Mouse (Mus musculus) embryonic facial prominence, embryonic 13.5 days (tissue): ENCODE measurements at regions not wholly inside any gene's neighbourhood (a gene's known extent, or its start where the extent isn't known, plus 50 kb on each side); places are given as distances from the start of the nearest gene placed in this dataset.

Experiments
- ATAC-seq: fragments of 200-750 bp; cut with Nextera tagmentation; 2 replicates; pipeline ENCODE4 v1.8.0; 2017; ENCODE audit warnings: low read depth; ENCODE audit not compliant: insufficient number of reproducible peaks, insufficient read depth, low FRiP score, low TSS enrichment
- H3K27ac ChIP-seq: fragments of 300-500 bp; sonication (generic); 2 replicates; pipeline ENCODE4 v1.5.1; 2015; ENCODE audit warnings: moderate library complexity, mild to moderate bottlenecking, inconsistent platforms
- H3K27me3 ChIP-seq: fragments of 300-500 bp; sonication (generic); 2 replicates; pipeline ENCODE4 v1.6.1; 2015; ENCODE audit warnings: mild to moderate bottlenecking, inconsistent platforms
- H3K36me3 ChIP-seq: fragments of 300-500 bp; sonication (generic); 2 replicates; pipeline ENCODE4 v1.6.1; 2015; ENCODE audit warnings: mild to moderate bottlenecking, inconsistent platforms
- H3K4me1 ChIP-seq: fragments of 300-500 bp; sonication (generic); 2 replicates; pipeline ENCODE4 v1.6.1; 2015; ENCODE audit warnings: inconsistent platforms
- H3K4me2 ChIP-seq: fragments of 300-500 bp; sonication (generic); 2 replicates; pipeline ENCODE4 v1.6.1; 2015; ENCODE audit warnings: moderate library complexity, mild to moderate bottlenecking, inconsistent platforms
- H3K4me3 ChIP-seq: fragments of 300-500 bp; sonication (generic); 2 replicates; pipeline ENCODE4 v1.5.1; 2015; ENCODE audit warnings: mild to moderate bottlenecking, inconsistent platforms
- H3K9ac ChIP-seq: fragments of 300-500 bp; sonication (generic); 2 replicates; pipeline ENCODE4 v1.6.1; 2015; ENCODE audit warnings: mild to moderate bottlenecking, inconsistent platforms
- H3K9me3 ChIP-seq: fragments of 300-500 bp; sonication (generic); 2 replicates; pipeline ENCODE4 v1.6.1; 2016; ENCODE audit warnings: inconsistent platforms
- WGBS: fragments of 180-500 bp; shearing (Covaris S2); methylation state at CpG from one replicate; pipeline ENCODE4 v1.1.7; 2015; ENCODE audit warnings: mixed read lengths; 5-methylcytosine and 5-hydroxymethylcytosine counted together

- ATAC-seq: no peak
- WGBS: 81% methylated on average over 10 of the region's 10 CpGs
- Histone ChIP-seq H3K9me3 (no peaks in the 10 kb centered on the region), H3K9ac (no peak overlapping the region), H3K36me3 (no peaks in the 10 kb centered on the region), H3K4me1 (no peaks in the 10 kb centered on the region), H3K27ac (no peak overlapping the region), H3K4me2 (no peak overlapping the region), H3K27me3 (no peaks in the 10 kb centered on the region), H3K4me3 (no peak overlapping the region)
These were observed 222.3 kb upstream of the Gm11114 start for GRCm38 (mm10) chr9:85090297-85090696.

- Histone ChIP-seq H3K27ac (no peak overlapping the region), H3K9me3 (no peaks in the 10 kb centered on the region), H3K36me3 (no peaks in the 10 kb centered on the region), H3K4me2 (no peak overlapping the region), H3K27me3 (no peaks in the 10 kb centered on the region), H3K4me1 (no peaks in the 10 kb centered on the region), H3K9ac (no peak overlapping the region), H3K4me3 (no peak overlapping the region)
- no peak for ATAC-seq
- 91% methylated on average over 3 of the region's 3 CpGs for WGBS
These were observed 217.3 kb upstream of the Gm11114 start for GRCm38 (mm10) chr9:85095234-85095633.

GRCm38 (mm10) chr9:85096520-85096919, 216.1 kb upstream of the Gm11114 start:
- Histone ChIP-seq H3K9me3 (no peaks in the 10 kb centered on the region), H3K4me1 (no peaks in the 10 kb centered on the region), H3K27ac (no peak overlapping the region), H3K27me3 (no peaks in the 10 kb centered on the region), H3K4me2 (no peak overlapping the region), H3K36me3 (no peaks in the 10 kb centered on the region), H3K4me3 (no peak overlapping the region), H3K9ac (no peak overlapping the region)
- ATAC-seq: no peak
- WGBS: 59% methylated on average over 4 of the region's 4 CpGs

- no peak overlapping the region for H3K27ac ChIP-seq
- WGBS: 89% methylated on average over 3 of the region's 3 CpGs
- no peaks in the 10 kb centered on the region for H3K9me3 ChIP-seq
- ATAC-seq: no peak
- no peaks in the 10 kb centered on the region for H3K4me1 ChIP-seq
- H3K4me2 ChIP-seq: no peak overlapping the region
- H3K9ac ChIP-seq: no peak overlapping the region
- no peak overlapping the region for H3K4me3 ChIP-seq
- H3K36me3 ChIP-seq: no peaks in the 10 kb centered on the region
- no peaks in the 10 kb centered on the region for H3K27me3 ChIP-seq
These were observed 199.6 kb upstream of the Gm11114 start for GRCm38 (mm10) chr9:85112928-85113327.

- Histone ChIP-seq H3K4me2 (no peak overlapping the region), H3K4me1 (no peaks in the 10 kb centered on the region), H3K36me3 (no peaks in the 10 kb centered on the region), H3K27me3 (no peaks in the 10 kb centered on the region), H3K4me3 (no peak overlapping the region), H3K27ac (no peak overlapping the region), H3K9me3 (no peaks in the 10 kb centered on the region), H3K9ac (no peak overlapping the region)
- 74% methylated on average over 2 of the region's 2 CpGs for WGBS
- ATAC-seq: no peak
These were observed 198.3 kb upstream of the Gm11114 start for GRCm38 (mm10) chr9:85114234-85114633.

GRCm38 (mm10) chr9:85120061-85120460, 192.5 kb upstream of the Gm11114 start:
- H3K36me3 ChIP-seq: no peaks in the 10 kb centered on the region
- no peaks in the 10 kb centered on the region for H3K4me1 ChIP-seq
- 85% methylated on average over 1 of the region's 1 CpGs for WGBS
- H3K4me3 ChIP-seq: no peak overlapping the region
- H3K27ac ChIP-seq: no peak overlapping the region
- H3K27me3 ChIP-seq: no peaks in the 10 kb centered on the region
- H3K4me2 ChIP-seq: no peak overlapping the region
- H3K9ac ChIP-seq: no peak overlapping the region
- H3K9me3 ChIP-seq: no peaks in the 10 kb centered on the region
- no peak for ATAC-seq

GRCm38 (mm10) chr9:85121059-85121458, 191.5 kb upstream of the Gm11114 start:
- H3K9ac ChIP-seq: no peak overlapping the region
- H3K4me1 ChIP-seq: no peaks in the 10 kb centered on the region
- H3K27me3 ChIP-seq: no peaks in the 10 kb centered on the region
- H3K27ac ChIP-seq: no peak overlapping the region
- H3K4me3 ChIP-seq: no peak overlapping the region
- no peaks in the 10 kb centered on the region for H3K36me3 ChIP-seq
- ATAC-seq: no peak
- no peaks in the 10 kb centered on the region for H3K9me3 ChIP-seq
- no peak overlapping the region for H3K4me2 ChIP-seq

- Histone ChIP-seq H3K4me1 (no peaks in the 10 kb centered on the region), H3K27ac (no peak overlapping the region), H3K4me2 (no peak overlapping the region), H3K27me3 (no peaks in the 10 kb centered on the region), H3K9me3 (no peaks in the 10 kb centered on the region), H3K4me3 (no peak overlapping the region), H3K9ac (no peak overlapping the region), H3K36me3 (no peaks in the 10 kb centered on the region)
- ATAC-seq: no peak
- 74% methylated on average over 3 of the region's 3 CpGs for WGBS
These were observed 188.9 kb upstream of the Gm11114 start for GRCm38 (mm10) chr9:85123706-85124105.

- Histone ChIP-seq H3K4me1 (no peaks in the 10 kb centered on the region), H3K27me3 (no peaks in the 10 kb centered on the region), H3K9ac (no peak overlapping the region), H3K4me2 (no peak overlapping the region), H3K36me3 (no peaks in the 10 kb centered on the region), H3K27ac (no peak overlapping the region), H3K4me3 (no peak overlapping the region), H3K9me3 (no peaks in the 10 kb centered on the region)
- 68% methylated on average over 4 of the region's 4 CpGs for WGBS
- no peak for ATAC-seq
These were observed 186.8 kb upstream of the Gm11114 start for GRCm38 (mm10) chr9:85125775-85126174.

GRCm38 (mm10) chr9:85126541-85126940, 186.0 kb upstream of the Gm11114 start:
- no peak for ATAC-seq
- H3K4me1 ChIP-seq: no peaks in the 10 kb centered on the region
- 68% methylated on average over 6 of the region's 6 CpGs for WGBS
- no peaks in the 10 kb centered on the region for H3K36me3 ChIP-seq
- H3K27ac ChIP-seq: no peak overlapping the region
- H3K27me3 ChIP-seq: no peaks in the 10 kb centered on the region
- H3K4me2 ChIP-seq: no peak overlapping the region
- no peaks in the 10 kb centered on the region for H3K9me3 ChIP-seq
- no peak overlapping the region for H3K4me3 ChIP-seq
- no peak overlapping the region for H3K9ac ChIP-seq

- Histone ChIP-seq H3K9ac (no peak overlapping the region), H3K9me3 (no peaks in the 10 kb centered on the region), H3K4me2 (no peak overlapping the region), H3K27ac (no peak overlapping the region), H3K27me3 (no peaks in the 10 kb centered on the region), H3K36me3 (no peaks in the 10 kb centered on the region), H3K4me1 (no peaks in the 10 kb centered on the region), H3K4me3 (no peak overlapping the region)
- 60% methylated on average over 4 of the region's 4 CpGs for WGBS
- no peak for ATAC-seq
These were observed 185.5 kb upstream of the Gm11114 start for GRCm38 (mm10) chr9:85127107-85127506.

- Histone ChIP-seq H3K27ac (no peak overlapping the region), H3K36me3 (no peaks in the 10 kb centered on the region), H3K9ac (no peak overlapping the region), H3K27me3 (no peaks in the 10 kb centered on the region), H3K4me1 (no peaks in the 10 kb centered on the region), H3K4me2 (no peak overlapping the region), H3K4me3 (no peak overlapping the region), H3K9me3 (no peaks in the 10 kb centered on the region)
- ATAC-seq: no peak
- 79% methylated on average over 1 of the region's 1 CpGs for WGBS
These were observed 177.7 kb upstream of the Gm11114 start for GRCm38 (mm10) chr9:85134900-85135299.
